Mouse (Mus musculus) spleen, embryonic (tissue): ENCODE measurements around the gene Noa1.

Experiments
- CTCF ChIA-PET: fragments of 350-600 bp; sonication (Branson Sonifier 250); formaldehyde crosslinking; loops from one replicate; lab custom pipeline; 2022; lab: Charles Lee

The Noa1 gene

DNA sequence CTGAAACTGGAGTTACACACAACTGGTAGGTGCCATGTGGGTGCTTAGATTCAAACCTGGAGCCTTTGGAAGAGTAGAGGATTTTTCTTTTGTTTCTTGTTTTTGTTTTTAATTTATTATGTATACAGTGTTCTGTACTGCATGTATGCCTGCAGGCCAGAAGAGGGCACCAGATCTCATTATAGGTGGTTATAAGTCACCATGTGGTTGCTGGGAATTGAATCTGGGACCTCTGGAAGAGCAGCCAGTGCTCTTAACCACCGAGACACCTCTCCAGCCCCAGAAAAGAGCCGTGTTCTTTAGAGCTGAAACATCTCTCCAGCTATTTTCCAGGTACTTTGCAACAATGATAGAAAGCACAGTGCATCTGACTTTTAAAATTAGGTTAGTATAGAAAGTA, 19.3 kb downstream of the Noa1 start:
- CTCF ChIA-PET = no interaction called here

DNA sequence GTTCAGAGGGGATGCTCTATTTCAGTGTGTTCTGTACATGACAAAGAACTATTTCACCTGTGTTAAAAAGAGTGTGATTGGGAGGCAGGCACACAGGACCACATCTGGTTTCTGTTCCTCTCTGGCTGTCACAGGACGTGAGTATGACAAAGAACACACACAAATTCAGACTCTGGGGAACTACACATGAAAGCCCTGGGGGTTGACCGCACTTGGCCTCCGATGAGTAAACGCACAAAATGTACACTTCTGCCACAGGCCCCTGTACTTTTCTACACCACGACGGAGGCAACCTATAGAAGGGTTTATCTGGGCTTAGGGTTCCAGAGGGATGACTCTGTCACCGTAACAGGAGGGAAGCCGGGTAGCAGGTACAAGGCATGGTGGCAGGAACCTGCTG, 20.2 kb downstream of the Noa1 start:
- CTCF ChIA-PET = no interaction called here

GRCm38 (mm10) chr5:77287901-77288300, 22.0 kb downstream of the Noa1 start:
- CTCF ChIA-PET = no interaction called here

DNA sequence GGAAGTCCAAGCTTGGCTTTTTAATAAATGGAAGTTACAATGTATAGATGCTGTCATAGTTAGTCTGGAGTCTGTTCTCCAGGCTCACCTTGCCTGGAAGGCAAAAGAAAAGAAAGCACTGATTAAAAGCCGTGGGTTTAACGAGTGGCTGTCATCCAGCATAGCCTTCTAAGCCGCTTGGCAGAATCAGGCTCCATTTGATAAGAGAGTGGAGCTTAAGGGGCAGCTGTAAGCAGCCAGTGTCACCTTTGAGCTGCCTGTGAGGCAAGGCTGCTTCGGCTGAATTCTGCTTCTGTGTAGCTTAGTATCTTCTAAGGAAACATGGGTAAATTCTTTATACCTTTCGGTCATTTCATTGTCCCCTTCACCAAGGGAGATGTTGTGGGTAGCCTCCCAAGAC, 23.0 kb downstream of the Noa1 start:
- CTCF ChIA-PET = no interaction called here

DNA sequence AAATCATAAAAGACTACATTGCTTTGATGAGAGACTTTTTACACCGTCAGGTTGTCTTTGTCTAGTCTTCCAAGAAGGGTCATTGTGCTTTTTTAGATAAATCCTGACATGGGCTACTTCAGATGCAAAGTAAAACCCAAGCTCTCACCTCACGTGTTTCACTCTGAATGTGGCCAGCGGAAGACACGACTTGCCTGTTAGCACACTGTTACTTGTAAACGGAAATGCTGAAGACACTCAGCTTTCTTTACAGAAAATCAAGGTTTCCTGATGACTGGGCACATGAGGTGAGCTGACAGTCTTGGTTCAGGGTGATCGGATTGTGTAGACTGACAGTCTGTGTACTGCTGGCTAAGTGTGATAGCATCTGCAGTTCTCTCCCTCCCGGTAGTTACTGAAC, 24.2 kb downstream of the Noa1 start:
- CTCF ChIA-PET = no interaction called here

GRCm38 (mm10) chr5:77282242-77282641, 27.6 kb downstream of the Noa1 start:
- CTCF ChIA-PET = interaction anchor here (0.6 kb wide), 1 partner anchor 36 kb away, joined by 3 read pairs; no protein-coding TSS in a partner anchor

- CTCF ChIA-PET = no interaction called here
These were observed 28.2 kb downstream of the Noa1 start for GRCm38 (mm10) chr5:77281518-77282174.

DNA sequence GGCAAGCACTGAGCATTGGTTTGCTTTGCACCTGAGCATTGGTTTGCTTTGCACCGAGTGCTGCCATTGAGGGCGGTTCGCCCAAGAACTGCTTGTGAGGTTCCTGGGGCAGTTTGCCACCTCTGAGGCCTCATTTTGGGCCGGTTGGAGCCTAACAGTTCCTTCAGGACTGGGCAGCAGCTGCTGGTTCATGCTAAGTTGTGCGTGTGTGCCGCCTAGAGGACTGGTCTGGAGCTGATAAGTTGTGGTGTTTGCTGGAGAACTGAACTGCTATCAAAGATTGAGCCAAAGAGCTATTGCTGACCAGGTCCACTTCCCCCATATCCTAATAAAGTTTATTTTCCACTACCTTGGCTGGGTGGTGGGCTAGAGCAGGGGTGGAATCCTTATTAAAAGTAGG, 32.7 kb downstream of the Noa1 start:
- CTCF ChIA-PET = interaction anchor here (0.6 kb wide), 1 partner anchor 380 kb away, joined by 9 read pairs; no protein-coding TSS in a partner anchor

DNA sequence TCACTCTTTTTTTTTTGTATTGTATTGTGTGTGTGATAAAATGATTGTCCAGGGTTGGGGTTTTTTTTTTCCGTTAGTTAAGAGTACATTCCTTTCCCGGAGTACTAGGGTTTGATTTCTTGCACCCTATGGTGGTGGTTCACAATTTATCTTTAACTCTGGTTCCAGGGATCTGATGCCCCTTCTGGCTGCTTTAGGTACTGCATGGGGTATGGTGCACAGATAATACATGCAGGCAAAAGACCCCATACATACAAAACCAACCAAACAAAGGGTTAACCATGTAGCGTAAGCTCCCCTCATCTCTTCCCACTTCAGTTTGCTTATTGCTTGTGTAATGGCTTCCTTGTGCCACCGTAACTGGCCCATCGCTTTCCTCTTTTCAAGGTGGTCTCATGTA, 33.9 kb downstream of the Noa1 start:
- CTCF ChIA-PET = interaction anchor here (0.6 to 0.7 kb wide), 3 partner anchors 12 to 985 kb away, joined by 5 to 12 read pairs (median 7); no protein-coding TSS in a partner anchor

GRCm38 (mm10) chr5:77273151-77273550, 36.7 kb downstream of the Noa1 start:
- CTCF ChIA-PET = interaction anchor here (0.6 kb wide), 1 partner anchor 46 kb away, joined by 3 read pairs; no protein-coding TSS in a partner anchor

- CTCF ChIA-PET = interaction anchor here (0.6 to 0.7 kb wide), 3 partner anchors 10 to 180 kb away, joined by 3 to 8 read pairs (median 4); no protein-coding TSS in a partner anchor
These were observed 40.5 kb downstream of the Noa1 start for GRCm38 (mm10) chr5:77269399-77269798.

DNA sequence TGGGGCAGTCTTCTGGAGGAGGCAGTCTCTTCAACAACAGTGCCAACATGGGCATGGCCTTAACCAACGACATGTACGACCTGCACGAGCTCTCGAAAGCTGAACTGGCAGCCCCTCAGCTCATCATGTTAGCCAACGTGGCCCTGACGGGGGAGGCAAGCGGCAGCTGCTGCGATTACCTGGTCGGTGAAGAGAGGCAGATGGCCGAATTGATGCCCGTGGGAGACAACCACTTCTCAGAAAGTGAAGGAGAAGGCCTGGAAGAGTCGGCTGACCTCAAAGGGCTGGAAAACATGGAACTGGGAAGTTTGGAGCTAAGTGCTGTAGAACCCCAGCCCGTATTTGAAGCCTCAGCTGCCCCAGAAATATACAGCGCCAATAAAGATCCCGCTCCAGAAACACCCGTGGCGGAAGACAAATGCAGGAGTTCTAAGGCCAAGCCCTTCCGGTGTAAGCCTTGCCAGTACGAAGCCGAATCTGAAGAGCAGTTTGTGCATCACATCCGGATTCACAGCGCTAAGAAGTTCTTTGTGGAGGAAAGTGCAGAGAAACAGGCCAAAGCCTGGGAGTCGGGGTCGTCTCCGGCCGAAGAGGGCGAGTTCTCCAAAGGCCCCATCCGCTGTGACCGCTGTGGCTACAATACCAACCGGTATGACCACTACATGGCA, 41.8 kb downstream of the Noa1 start:
- CTCF ChIA-PET = no interaction called here

- CTCF ChIA-PET = no interaction called here
These were observed 42.4 kb downstream of the Noa1 start for GRCm38 (mm10) chr5:77267441-77267840.

- CTCF ChIA-PET = no interaction called here
These were observed 42.9 kb downstream of the Noa1 start for GRCm38 (mm10) chr5:77266886-77267401.

DNA sequence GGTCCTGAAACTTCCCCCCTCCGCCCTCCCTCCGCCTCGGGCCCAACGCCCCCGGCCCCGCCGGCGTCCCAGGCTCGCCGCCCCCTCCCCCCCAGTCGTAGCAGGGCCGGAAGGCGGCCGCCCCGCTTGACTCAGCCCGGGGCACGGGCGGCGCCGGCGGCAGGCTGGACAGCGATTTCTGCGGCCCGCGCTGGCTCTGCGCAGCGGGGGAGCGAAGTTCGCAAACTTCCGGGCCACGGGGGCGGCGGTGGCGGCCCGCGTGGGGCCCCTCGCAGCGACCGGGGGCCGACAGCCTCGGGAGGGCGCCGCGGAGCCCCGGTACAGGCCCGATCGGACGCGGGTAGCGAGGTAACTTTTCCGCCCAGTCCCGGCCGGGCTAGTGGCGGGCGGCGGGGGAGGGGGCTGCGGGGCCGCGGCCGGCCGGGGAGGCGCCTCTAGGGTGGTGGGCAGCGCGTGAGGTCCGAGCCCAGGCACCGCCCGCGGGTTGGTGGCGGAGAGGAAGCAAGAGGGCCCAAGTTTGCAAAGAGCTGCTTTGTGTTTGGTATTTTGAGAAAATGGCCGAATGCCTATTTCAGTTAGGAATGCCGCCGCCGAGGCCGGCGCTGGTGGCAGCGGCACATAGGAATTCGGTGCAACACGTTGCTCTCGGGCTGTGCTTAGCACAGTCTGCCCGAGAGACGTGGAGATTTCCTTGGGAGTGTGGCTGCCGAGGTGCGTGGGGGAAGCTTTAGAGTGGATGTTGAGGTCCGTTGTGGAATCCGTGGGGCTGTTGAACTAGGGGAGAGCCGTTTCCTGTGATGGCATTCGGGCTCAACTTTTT, 43.6 kb downstream of the Noa1 start:
- CTCF ChIA-PET = no interaction called here

- CTCF ChIA-PET = no interaction called here
These were observed 44.2 kb downstream of the Noa1 start for GRCm38 (mm10) chr5:77265671-77266065.

GRCm38 (mm10) chr5:77265081-77265670, 44.7 kb downstream of the Noa1 start, which contains the start of gene Rest:
TSS of gene Rest (plus strand) at chr5:77265491.
- CTCF ChIA-PET = no interaction called here

- CTCF ChIA-PET = interaction anchor here (0.6 to 0.7 kb wide), 2 partner anchors 52 to 743 kb away, joined by 3 to 5 read pairs; no protein-coding TSS in a partner anchor
These were observed 47.8 kb downstream of the Noa1 start for GRCm38 (mm10) chr5:77262105-77262504.

- CTCF ChIA-PET = no interaction called here
These were observed 48.7 kb downstream of the Noa1 start for GRCm38 (mm10) chr5:77261137-77261536.

DNA sequence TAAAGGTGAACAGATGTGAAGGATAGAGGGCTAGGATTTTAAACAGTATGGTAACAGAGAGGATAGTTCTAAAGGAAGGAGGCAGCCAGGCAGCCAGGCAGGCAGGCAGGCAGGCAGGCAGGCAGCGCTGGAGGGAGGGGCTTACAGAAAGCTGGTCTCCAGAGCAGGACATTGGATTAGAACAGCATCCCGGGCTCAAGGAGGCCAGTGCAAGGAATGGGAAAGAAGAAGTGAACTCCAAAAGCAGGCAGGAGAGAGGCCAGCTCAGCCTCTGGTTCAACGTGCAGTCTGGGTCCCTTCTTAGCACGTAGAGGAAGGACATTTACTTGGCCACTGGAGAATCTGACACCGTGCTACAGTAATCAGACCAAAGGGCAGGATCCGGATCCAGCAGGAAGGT, 49.7 kb downstream of the Noa1 start:
- CTCF ChIA-PET = interaction anchor here (0.6 kb wide), 1 partner anchor 9 kb away, joined by 8 read pairs; no protein-coding TSS in a partner anchor

- CTCF ChIA-PET = interaction anchor here (0.6 kb wide), 1 partner anchor 10 kb away, joined by 8 read pairs; no protein-coding TSS in a partner anchor
These were observed 50.6 kb downstream of the Noa1 start for GRCm38 (mm10) chr5:77259315-77259714.
